Mouse (Mus musculus) brain, adult 2 months (tissue): ENCODE measurements at regions not wholly inside any gene's neighbourhood (a gene's known extent, or its start where the extent isn't known, plus 50 kb on each side); places are given as distances from the start of the nearest gene placed in this dataset.

Source experiments
- DNase-seq: peaks from one replicate; pipeline ENCODE4 v3.0.0; 2011; ENCODE audit warnings: low read depth, low spot score

- DNase-seq = no peak
These were observed 55.1 kb upstream of the Xpr1 start for GRCm38 (mm10) chr1:155472112-155472955.

- no peak for DNase-seq
These were observed 55.9 kb upstream of the Xpr1 start for GRCm38 (mm10) chr1:155472956-155473646.

- DNase-seq = no peak
These were observed 57.8 kb upstream of the Xpr1 start for GRCm38 (mm10) chr1:155474973-155475372.

- DNase-seq = no peak
These were observed 59.0 kb upstream of the Xpr1 start for GRCm38 (mm10) chr1:155476237-155476636.

GRCm38 (mm10) chr1:155482148-155482547, 64.9 kb upstream of the Xpr1 start:
- no peak for DNase-seq

- no peak for DNase-seq
These were observed 65.5 kb upstream of the Xpr1 start for GRCm38 (mm10) chr1:155482760-155483159.

GRCm38 (mm10) chr1:155483693-155484092, 66.5 kb upstream of the Xpr1 start:
- DNase-seq = no peak

- no peak for DNase-seq
These were observed 70.1 kb upstream of the Acbd6 start for GRCm38 (mm10) chr1:155487796-155488195.

- DNase-seq = peak; percentile 55
These were observed 68.8 kb upstream of the Acbd6 start for GRCm38 (mm10) chr1:155488966-155489661.

GRCm38 (mm10) chr1:155490131-155490530, 67.8 kb upstream of the Acbd6 start:
- no peak for DNase-seq

- DNase-seq = peak; percentile 36
These were observed 66.5 kb upstream of the Acbd6 start for GRCm38 (mm10) chr1:155491205-155492026.

- DNase-seq = peak; percentile 65
These were observed 64.6 kb upstream of the Acbd6 start for GRCm38 (mm10) chr1:155493333-155493732.

GRCm38 (mm10) chr1:155493799-155494198, 64.1 kb upstream of the Acbd6 start:
- DNase-seq = no peak

GRCm38 (mm10) chr1:155494347-155494746, 63.6 kb upstream of the Acbd6 start:
- DNase-seq = peak; percentile 79

GRCm38 (mm10) chr1:155499735-155500134, 58.2 kb upstream of the Acbd6 start:
- DNase-seq = no peak

GRCm38 (mm10) chr1:155502867-155503266, 55.1 kb upstream of the Acbd6 start:
- DNase-seq = no peak

GRCm38 (mm10) chr1:155504581-155505328, 53.2 kb upstream of the Acbd6 start:
- no peak for DNase-seq

GRCm38 (mm10) chr1:155505361-155506077, 52.4 kb upstream of the Acbd6 start:
- no peak for DNase-seq
